Mouse (Mus musculus) ES-E14 (cell line): Measurements from ENCODE around the gene Slco2b1. TPM values are rescaled to one million over a fixed set of nuclear protein-coding genes. Genes with fewer than 3 reads are reported as not detected.

Source experiments
- DNase-seq: peaks from one replicate; pipeline ENCODE4 v3.0.0-alpha.2; 2013; ENCODE audit warnings: low read depth, low spot score
- H3K27ac ChIP-seq: 2 replicates; pipeline ENCODE4 v1.5.1; 2012; ENCODE audit warnings: low read depth, mild to moderate bottlenecking, low read length, moderate library complexity, mixed read lengths; ENCODE audit not compliant: poor library complexity, insufficient read depth, severe bottlenecking
- H3K36me3 ChIP-seq: 2 replicates; pipeline ENCODE4 v1.6.1; 2012; ENCODE audit warnings: mild to moderate bottlenecking, low read length, moderate library complexity, mixed read lengths; ENCODE audit not compliant: control insufficient read depth, poor library complexity, insufficient read depth, severe bottlenecking
- H3K4me1 ChIP-seq, 2 experiments: fragments of 150-350 bp in 1 of 2; sonication (generic) in 1 of 2; 2 replicates each; pipeline ENCODE4 v1.6.1; 2012; ENCODE audit warnings: low read length in 2 of 2, mild to moderate bottlenecking in 1 of 2, mixed read lengths in 1 of 2; ENCODE audit not compliant: control insufficient read depth in 2 of 2, insufficient read depth in 2 of 2, poor library complexity in 1 of 2
- H3K4me3 ChIP-seq, 2 experiments: fragments of 150-350 bp in 1 of 2; sonication (generic) in 1 of 2; 2 replicates each; pipeline ENCODE4 v1.5.1; 2012; ENCODE audit warnings: low read length in 2 of 2, low read depth in 1 of 2, mild to moderate bottlenecking in 1 of 2, mixed read lengths in 1 of 2; ENCODE audit not compliant: insufficient read depth in 1 of 2, poor library complexity in 1 of 2, severe bottlenecking in 1 of 2
- H3K9ac ChIP-seq: 2 replicates; pipeline ENCODE4 v1.6.1; 2012; ENCODE audit warnings: low read depth, mild to moderate bottlenecking, low read length, mixed read lengths; ENCODE audit not compliant: poor library complexity, insufficient read depth, severe bottlenecking
- H3K9me3 ChIP-seq: fragments of 150-350 bp; sonication (generic); 2 replicates; pipeline ENCODE4 v1.6.1; 2012; ENCODE audit warnings: low read depth, mild to moderate bottlenecking, low read length; ENCODE audit not compliant: control insufficient read depth, insufficient read depth
- CHD2 ChIP-seq: IDR thresholded peaks from 2 replicates; pipeline ENCODE4 v1.6.1; 2014; ENCODE audit warnings: mild to moderate bottlenecking, low read depth, low read length, inconsistent platforms
- HCFC1 ChIP-seq: IDR thresholded peaks from 2 replicates; pipeline ENCODE4 v1.6.1; 2012; ENCODE audit warnings: low read length, inconsistent platforms, borderline replicate concordance; ENCODE audit not compliant: insufficient read depth
- MAFK ChIP-seq: IDR thresholded peaks from 2 replicates; pipeline ENCODE4 v1.6.1; 2014; ENCODE audit warnings: mild to moderate bottlenecking, low read depth, low read length, inconsistent platforms; ENCODE audit not compliant: insufficient read depth
- ZC3H11A ChIP-seq: IDR thresholded peaks from 2 replicates; pipeline ENCODE4 v1.6.1; 2012; ENCODE audit warnings: low read depth, mild to moderate bottlenecking, inconsistent platforms, low read length, borderline replicate concordance
- ZNF384 ChIP-seq: IDR thresholded peaks from 2 replicates; pipeline ENCODE4 v1.6.1; 2012; ENCODE audit warnings: low read depth, low read length, inconsistent platforms
- in situ Hi-C, 2 experiments: fragments of 600-800 bp; cut with MboI; formaldehyde crosslinking; loops; one replicate each; pipeline ENCODE4 v1.15.1; 2025; ENCODE audit warnings: low sequenced_read_pairs in 2 of 2, inconsistent platforms in 1 of 2; ENCODE audit not compliant: unreplicated experiment in 2 of 2
- total RNA-seq: library from RNA; depleted of rRNA; stranded (reverse); fragments of 300-350 nt; gene quantifications from 2 replicates; pipeline ENCODE4 v1.2.3, GENCODE M21; 2012

Slco2b1 gene
- total RNA-seq, 1 experiment, result 0.45 TPM

DNA sequence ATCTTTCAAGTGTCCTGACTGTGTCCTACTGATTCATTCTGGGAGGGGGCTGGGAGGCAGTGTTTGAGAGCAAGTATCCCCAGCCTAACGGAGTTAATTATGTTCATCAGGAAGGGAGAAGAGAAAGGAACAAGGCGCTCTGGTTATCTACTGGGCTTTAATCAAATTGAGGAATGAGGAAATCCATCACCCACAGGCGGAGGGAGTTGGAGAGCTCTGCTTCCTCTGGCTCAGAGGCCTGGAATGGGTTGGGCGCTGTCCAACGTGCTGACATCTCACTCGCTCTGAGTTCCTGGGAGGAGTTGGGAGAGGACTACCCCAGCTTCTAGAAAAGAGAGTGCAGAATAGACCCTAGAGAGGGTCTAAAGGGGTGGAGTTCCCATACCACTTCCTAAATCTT is 62.5 kb downstream of the Slco2b1 start:
- H3K36me3 ChIP-seq, result no peaks in the 10 kb centered on the region
- in situ Hi-C loops, result no loop called here
- H3K9me3 ChIP-seq, result no peaks in the 10 kb centered on the region
- no peaks in the 10 kb centered on the region for H3K4me1 ChIP-seq
- H3K27ac ChIP-seq, result no peak overlapping the region
- no peak for DNase-seq
- no peak overlapping the region for H3K4me3 ChIP-seq
- no peak overlapping the region for H3K9ac ChIP-seq
- TF ChIP-seq MAFK, result no peak
- no peak for TF ChIP-seq ZC3H11A
- no peak for TF ChIP-seq CHD2
- TF ChIP-seq HCFC1, result no peak
- no peak for TF ChIP-seq ZNF384

GRCm38 (mm10) chr7:99644701-99645100 is 66.4 kb downstream of the Slco2b1 start:
- in situ Hi-C loops, result no loop called here
- Histone ChIP-seq H3K36me3 (no peaks in the 10 kb centered on the region), H3K4me1 (peaks cover 0 to 2% of the 10 kb centered on the region in 2 experiments; a peak in 1 of 4 replicates), H3K9me3 (no peaks in the 10 kb centered on the region), H3K27ac (no peak overlapping the region), H3K9ac (no peak overlapping the region), H3K4me3 (no peak overlapping the region)
- no peak for TF ChIP-seq ZC3H11A
- TF ChIP-seq HCFC1, result no peak
- no peak for TF ChIP-seq ZNF384
- TF ChIP-seq MAFK, result no peak
- no peak for TF ChIP-seq CHD2
- DNase-seq, result no peak

DNA sequence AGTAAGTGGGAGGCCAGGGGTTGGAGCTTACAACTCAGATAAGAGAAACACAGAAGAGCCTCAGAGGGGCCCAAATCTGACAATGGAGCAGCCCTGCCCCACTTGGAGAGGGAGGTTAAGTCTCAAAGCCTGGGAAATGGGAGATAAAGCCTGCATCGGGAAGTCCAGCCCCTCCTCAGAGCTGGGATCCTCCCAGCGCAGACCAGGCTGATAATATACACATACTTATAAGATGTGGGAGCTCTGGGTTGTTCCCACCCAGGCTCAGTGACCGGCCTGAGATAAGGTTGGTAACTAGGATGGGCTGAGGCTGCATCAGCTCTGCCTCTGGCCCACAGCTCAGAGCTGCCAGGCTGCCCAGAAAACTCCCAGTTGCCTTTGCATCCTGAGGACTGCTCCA is 69.1 kb downstream of the Slco2b1 start:
- Histone ChIP-seq H3K27ac (no peak overlapping the region), H3K4me1 (peaks cover 0 to 2% of the 10 kb centered on the region in 2 experiments; a peak in 1 of 4 replicates), H3K9me3 (no peaks in the 10 kb centered on the region), H3K4me3 (no peak overlapping the region), H3K9ac (no peak overlapping the region), H3K36me3 (no peaks in the 10 kb centered on the region)
- DNase-seq, result no peak
- in situ Hi-C loops, result no loop called here
- TF ChIP-seq ZC3H11A (no peak), HCFC1 (no peak), CHD2 (no peak), ZNF384 (no peak), MAFK (no peak)

DNA sequence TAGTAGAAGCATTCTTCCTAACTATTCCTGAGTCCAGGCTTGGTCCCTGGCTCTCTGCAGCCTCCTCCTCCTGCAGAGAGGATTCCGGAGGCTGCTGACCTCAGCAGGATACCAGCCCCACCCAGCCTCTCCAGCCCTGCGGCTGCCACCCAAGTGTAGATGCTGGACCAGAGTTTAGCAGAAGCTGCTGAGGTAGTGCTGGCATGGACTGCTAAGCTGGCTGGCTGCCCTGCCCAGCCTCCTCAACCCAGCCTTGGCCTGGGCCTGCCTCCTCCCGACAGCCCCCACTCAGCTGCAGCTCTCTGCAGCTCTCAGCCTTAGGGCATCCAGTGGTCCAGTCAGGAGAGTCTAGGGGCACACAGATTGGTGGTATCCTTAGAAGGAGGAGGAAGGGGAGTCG is 69.9 kb downstream of the Slco2b1 start:
- Histone ChIP-seq H3K27ac (no peak overlapping the region), H3K36me3 (no peaks in the 10 kb centered on the region), H3K9ac (no peak overlapping the region), H3K4me3 (no peak overlapping the region), H3K4me1 (peaks cover 0 to 2% of the 10 kb centered on the region in 2 experiments; a peak in 1 of 4 replicates), H3K9me3 (no peaks in the 10 kb centered on the region)
- no peak for DNase-seq
- in situ Hi-C loops, result no loop called here
- no peak for TF ChIP-seq ZC3H11A
- TF ChIP-seq MAFK, result no peak
- no peak for TF ChIP-seq HCFC1
- TF ChIP-seq ZNF384, result no peak
- no peak for TF ChIP-seq CHD2
